Mouse (Mus musculus): ENCODE data around the gene Ltbp3. TPM values are rescaled to one million over a fixed set of nuclear protein-coding genes. Genes with fewer than 3 reads are reported as not detected.

Ltbp3 gene
- polyA plus RNA-seq, 1 experiment: 0.09 TPM

- no peak for TF ChIP-seq TAL1 (IDR thresholded peaks at IDR 0.05; ENCODE audit: low read length)
- no peak for TF ChIP-seq GATA1 (IDR thresholded peaks at IDR 0.05; ENCODE audit: low read length)
- Histone ChIP-seq H3K27me3 (ENCODE audit: control insufficient read depth) (peaks cover 6% of the 10 kb centered on the region; the same call in 1 of the 2 replicates), H3K4me3 (replicated peaks) (peak overlapping the region; percentile 29), H3K36me3 (ENCODE audit: control insufficient read depth) (peaks cover 100% of the 10 kb centered on the region), H3K4me1 (ENCODE audit: control insufficient read depth) (peaks cover 99% of the 10 kb centered on the region), H3K9me3 (ENCODE audit: control insufficient read depth, low read length) (no peaks in the 10 kb centered on the region)
Measured at GRCm38 (mm10) chr19:5716955-5717354, 23.7 kb upstream of the Ltbp3 start.

DNA sequence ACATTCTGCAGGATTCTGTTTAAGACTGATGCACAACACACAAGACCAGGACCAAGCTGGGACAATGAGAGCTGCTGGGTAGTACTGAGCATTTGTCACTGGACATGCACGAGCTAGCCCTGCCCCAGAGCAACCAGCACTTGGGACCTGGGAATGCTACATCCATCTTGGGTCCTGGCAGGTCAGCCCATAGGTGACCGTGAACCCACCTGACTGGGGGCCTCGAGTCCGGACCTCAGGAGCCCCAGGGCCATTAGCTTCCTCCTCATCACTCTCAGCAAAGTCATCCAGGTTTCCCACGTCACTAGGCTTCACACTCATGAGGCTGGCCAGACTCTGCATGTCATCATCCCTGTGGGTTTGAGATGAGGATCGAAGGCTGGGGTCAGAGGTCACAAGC is 19.5 kb upstream of the Ltbp3 start:
- Histone ChIP-seq H3K4me3 (replicated peaks) (peak overlapping the region; percentile 45), H3K9me3 (ENCODE audit: control insufficient read depth, low read length) (no peaks in the 10 kb centered on the region), H3K27me3 (ENCODE audit: control insufficient read depth) (peaks cover 4% of the 10 kb centered on the region; the same call in 1 of the 2 replicates), H3K4me1 (ENCODE audit: control insufficient read depth) (peaks cover 87% of the 10 kb centered on the region), H3K36me3 (ENCODE audit: control insufficient read depth) (peaks cover 98% of the 10 kb centered on the region)
- no peak for TF ChIP-seq TAL1 (IDR thresholded peaks at IDR 0.05; ENCODE audit: low read length)
- no peak for TF ChIP-seq GATA1 (IDR thresholded peaks at IDR 0.05; ENCODE audit: low read length)

GRCm38 (mm10) chr19:5722848-5723425 is 17.8 kb upstream of the Ltbp3 start:
- H3K27me3 ChIP-seq (ENCODE audit: control insufficient read depth): no peaks in the 10 kb centered on the region; the same call in 1 of the 2 replicates
- H3K4me3 ChIP-seq (replicated peaks): peak overlapping the region; percentile 74
- TF ChIP-seq TAL1 (IDR thresholded peaks at IDR 0.05; ENCODE audit: low read length) (peak; percentile 87), GATA1 (IDR thresholded peaks at IDR 0.05; ENCODE audit: low read length) (peak; percentile 89)
- peaks cover 87% of the 10 kb centered on the region for H3K36me3 ChIP-seq (ENCODE audit: control insufficient read depth)
- peaks cover 87% of the 10 kb centered on the region for H3K4me1 ChIP-seq (ENCODE audit: control insufficient read depth)
- no peaks in the 10 kb centered on the region for H3K9me3 ChIP-seq (ENCODE audit: control insufficient read depth, low read length)

- TF ChIP-seq GATA1 (IDR thresholded peaks at IDR 0.05; ENCODE audit: low read length) (peak; percentile 36; the same call in 1 of the 2 replicates), TAL1 (IDR thresholded peaks at IDR 0.05; ENCODE audit: low read length) (no peak)
- peaks cover 87% of the 10 kb centered on the region for H3K36me3 ChIP-seq (ENCODE audit: control insufficient read depth)
- H3K27me3 ChIP-seq (ENCODE audit: control insufficient read depth): no peaks in the 10 kb centered on the region; the same call in 1 of the 2 replicates
- H3K4me3 ChIP-seq (replicated peaks): peak overlapping the region; percentile 74
- peaks cover 87% of the 10 kb centered on the region for H3K4me1 ChIP-seq (ENCODE audit: control insufficient read depth)
- H3K9me3 ChIP-seq (ENCODE audit: control insufficient read depth, low read length): no peaks in the 10 kb centered on the region
Measured at GRCm38 (mm10) chr19:5723934-5724548, 16.7 kb upstream of the Ltbp3 start.

- Histone ChIP-seq H3K4me1 (ENCODE audit: control insufficient read depth) (peaks cover 87% of the 10 kb centered on the region), H3K36me3 (ENCODE audit: control insufficient read depth) (peaks cover 86% of the 10 kb centered on the region), H3K9me3 (ENCODE audit: control insufficient read depth, low read length) (no peaks in the 10 kb centered on the region), H3K27me3 (ENCODE audit: control insufficient read depth) (no peaks in the 10 kb centered on the region; the same call in 1 of the 2 replicates), H3K4me3 (replicated peaks) (peak overlapping the region; percentile 74)
- TF ChIP-seq TAL1 (IDR thresholded peaks at IDR 0.05; ENCODE audit: low read length) (no peak), GATA1 (IDR thresholded peaks at IDR 0.05; ENCODE audit: low read length) (no peak)
Measured at GRCm38 (mm10) chr19:5724549-5724941, 16.2 kb upstream of the Ltbp3 start.

- Histone ChIP-seq H3K36me3 (ENCODE audit: control insufficient read depth) (peaks cover 86% of the 10 kb centered on the region), H3K4me3 (replicated peaks) (peak overlapping the region; percentile 74), H3K4me1 (ENCODE audit: control insufficient read depth) (peaks cover 87% of the 10 kb centered on the region), H3K9me3 (ENCODE audit: control insufficient read depth, low read length) (no peaks in the 10 kb centered on the region), H3K27me3 (ENCODE audit: control insufficient read depth) (no peaks in the 10 kb centered on the region; the same call in 1 of the 2 replicates)
- TF ChIP-seq TAL1 (IDR thresholded peaks at IDR 0.05; ENCODE audit: low read length) (no peak), GATA1 (IDR thresholded peaks at IDR 0.05; ENCODE audit: low read length) (no peak)
Measured at GRCm38 (mm10) chr19:5725029-5725707, 15.5 kb upstream of the Ltbp3 start.

GRCm38 (mm10) chr19:5725767-5726515 is 14.8 kb upstream of the Ltbp3 start, which contains the start of gene Ehbp1l1:
Gene Ehbp1l1, minus strand, starts transcription at chr19:5726317.
- H3K36me3 ChIP-seq (ENCODE audit: control insufficient read depth): peaks cover 86% of the 10 kb centered on the region
- H3K9me3 ChIP-seq (ENCODE audit: control insufficient read depth, low read length): no peaks in the 10 kb centered on the region
- H3K27me3 ChIP-seq (ENCODE audit: control insufficient read depth): no peaks in the 10 kb centered on the region; the same call in 1 of the 2 replicates
- no peak for TF ChIP-seq TAL1 (IDR thresholded peaks at IDR 0.05; ENCODE audit: low read length)
- TF ChIP-seq GATA1 (IDR thresholded peaks at IDR 0.05; ENCODE audit: low read length): no peak
- H3K4me1 ChIP-seq (ENCODE audit: control insufficient read depth): peaks cover 87% of the 10 kb centered on the region
- peak within 1 kb of the TSS; percentile 74 for H3K4me3 ChIP-seq (replicated peaks)

DNA sequence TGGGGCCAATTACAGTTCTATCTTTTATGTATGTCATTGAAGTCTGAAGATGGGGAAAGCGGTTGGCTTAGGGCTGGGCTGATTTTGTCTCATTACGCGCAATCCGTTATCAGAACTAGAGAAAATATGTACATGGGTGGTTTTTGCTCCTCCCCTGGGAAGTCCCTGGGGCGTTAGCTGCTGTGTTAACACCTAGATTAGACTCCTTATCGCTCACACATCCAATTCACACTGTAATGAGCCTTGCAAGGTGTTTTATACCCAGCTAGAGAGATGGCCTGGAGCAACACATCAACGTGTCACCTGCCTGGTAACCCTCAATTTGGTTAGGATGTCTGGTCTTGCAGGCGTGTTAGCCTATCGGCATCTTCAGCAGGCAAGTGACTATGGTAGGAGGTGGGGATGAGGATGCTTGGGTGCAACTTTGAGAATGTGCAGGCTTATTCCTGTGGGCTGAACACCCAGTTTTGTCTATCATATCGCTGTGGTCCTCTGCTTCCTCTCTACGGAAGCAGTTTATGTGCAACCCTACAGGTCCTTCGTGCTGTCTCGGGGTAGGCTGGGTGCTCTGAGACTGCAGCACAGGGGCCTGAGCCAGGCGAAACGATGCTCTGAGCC is 13.6 kb upstream of the Ltbp3 start:
- TF ChIP-seq TAL1 (IDR thresholded peaks at IDR 0.05; ENCODE audit: low read length) (peak; percentile 65), GATA1 (IDR thresholded peaks at IDR 0.05; ENCODE audit: low read length) (peak; percentile 84)
- Histone ChIP-seq H3K36me3 (ENCODE audit: control insufficient read depth) (peaks cover 83% of the 10 kb centered on the region), H3K9me3 (ENCODE audit: control insufficient read depth, low read length) (no peaks in the 10 kb centered on the region), H3K27me3 (ENCODE audit: control insufficient read depth) (no peaks in the 10 kb centered on the region), H3K4me1 (ENCODE audit: control insufficient read depth) (peaks cover 87% of the 10 kb centered on the region), H3K4me3 (replicated peaks) (peak overlapping the region; percentile 74)

Data from erythroblast, embryonic 14.5 days (primary cell).